Mouse (Mus musculus): ENCODE measurements around the gene Pmvk.
A peak's percentile ranks its signal among the peaks of the same experiment; 100 is the strongest.
"Not testable (repeated sequence)": the region's sequence is repeated elsewhere in the genome, so short reads cannot be mapped to it uniquely, and the experiment has no call there.

Pmvk gene

GRCm38 (mm10) chr3:89429021-89429420 is 25.3 kb upstream of the Pmvk start:
- not testable (repeated sequence) for DNase-seq

DNA sequence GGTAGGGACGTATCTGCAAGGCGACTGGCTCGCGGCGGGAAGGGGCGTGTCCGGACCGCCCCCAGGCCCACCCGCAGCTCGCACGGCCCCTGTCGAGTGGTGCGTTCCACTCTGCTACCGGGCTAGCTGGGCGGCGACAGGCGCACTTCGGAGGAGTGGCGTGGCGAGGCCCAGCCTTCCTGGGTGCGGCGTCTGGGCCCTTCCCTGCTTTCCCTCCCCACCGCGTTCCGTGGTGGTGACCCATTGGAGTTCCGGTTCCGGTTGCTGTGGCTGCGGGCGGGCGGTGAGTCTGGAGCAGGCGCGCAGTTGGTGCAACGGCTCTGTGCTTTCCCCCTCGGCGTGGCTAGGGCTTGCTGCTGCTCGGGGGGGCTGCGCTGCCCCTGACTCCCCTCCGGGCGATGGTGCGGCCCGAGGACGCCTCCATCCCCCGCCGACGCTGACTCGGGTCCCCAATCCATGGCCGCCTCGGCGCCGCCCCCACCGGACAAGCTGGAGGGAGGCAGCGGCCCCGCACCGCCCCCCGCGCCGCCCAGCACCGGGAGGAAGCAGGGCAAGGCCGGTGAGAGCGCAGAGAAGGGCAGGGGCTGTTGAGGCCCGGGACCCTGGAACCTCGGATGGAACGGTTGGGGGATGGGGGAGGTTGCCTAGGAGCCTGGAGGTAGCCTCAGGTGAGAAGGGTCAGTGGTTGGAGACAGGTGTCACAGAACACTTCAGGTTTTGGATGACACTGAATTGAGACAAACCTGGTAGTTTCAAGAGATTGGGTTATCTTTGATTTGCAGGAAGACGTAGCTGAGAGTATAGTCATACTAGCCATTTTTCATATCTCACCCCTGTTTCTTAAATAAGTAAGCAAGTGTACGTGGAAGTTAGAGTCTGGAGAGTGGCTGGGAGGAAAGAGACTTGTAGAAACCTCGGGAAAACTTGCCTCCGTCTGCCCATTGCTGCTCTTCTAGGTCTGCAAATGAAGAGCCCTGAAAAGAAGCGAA is 23.9 kb upstream of the Pmvk start, which contains the start of gene Pygo2:
Gene Pygo2 (plus strand): TSS at position 44 of the 989 bp plus-strand sequence.
- peak; percentile 87 to 90 for DNase-seq

DNA sequence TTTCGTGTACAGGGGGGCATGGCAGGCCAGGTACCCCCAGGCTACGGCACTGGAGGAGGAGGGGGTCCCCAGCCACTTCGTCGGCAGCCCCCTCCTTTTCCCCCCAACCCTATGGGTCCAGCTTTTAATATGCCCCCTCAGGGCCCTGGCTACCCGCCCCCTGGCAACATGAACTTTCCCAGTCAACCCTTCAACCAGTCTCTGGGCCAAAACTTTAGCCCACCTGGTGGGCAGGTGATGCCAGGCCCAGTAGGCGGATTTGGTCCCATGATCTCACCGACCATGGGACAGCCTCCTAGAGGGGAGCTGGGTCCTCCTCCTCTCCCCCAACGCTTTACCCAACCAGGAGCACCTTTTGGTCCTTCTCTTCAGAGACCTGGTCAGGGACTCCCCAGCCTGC is 21.7 kb upstream of the Pmvk start:
- no peak for DNase-seq

DNA sequence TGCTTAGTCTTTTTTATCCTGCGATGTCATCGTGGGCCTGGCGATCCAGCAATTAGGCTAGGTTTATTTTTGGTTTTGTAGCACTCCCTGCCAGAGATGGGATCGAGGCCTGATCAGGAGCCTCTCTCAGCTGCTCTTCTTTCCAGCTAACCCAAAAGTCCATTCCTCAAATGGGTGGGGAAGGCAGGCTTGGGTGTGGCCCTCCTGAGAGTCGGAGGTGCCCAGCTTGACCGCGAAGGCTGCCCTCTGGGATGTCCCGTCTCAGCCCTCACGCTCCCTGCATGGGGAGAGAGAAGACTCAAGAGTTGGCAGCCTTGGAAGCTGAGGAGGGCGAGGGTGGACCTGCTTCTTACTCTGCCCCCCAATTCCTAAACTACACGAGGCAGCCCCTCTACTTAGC is 19.8 kb upstream of the Pmvk start:
- DNase-seq = no peak

DNA sequence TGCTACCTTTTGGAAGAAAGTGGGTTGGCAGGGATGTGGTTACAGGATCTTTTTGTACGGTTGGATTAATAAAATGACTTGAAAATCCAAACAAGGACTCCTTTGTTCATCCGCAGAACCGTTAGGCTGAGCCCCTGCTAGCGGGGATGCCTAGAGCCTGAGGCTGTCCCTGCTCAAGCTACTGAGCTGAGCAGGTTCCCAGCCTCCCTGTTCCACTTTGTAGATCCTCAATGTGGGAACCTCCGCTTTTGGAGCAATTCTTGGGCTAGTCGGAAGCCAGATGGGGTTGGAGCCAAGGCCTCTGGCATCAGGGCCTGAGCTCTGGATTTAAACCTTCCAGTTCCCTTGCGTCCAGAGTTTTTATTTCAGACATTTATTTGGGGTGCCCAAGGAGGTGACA is 19.3 kb upstream of the Pmvk start:
- no peak for DNase-seq

GRCm38 (mm10) chr3:89436176-89437113 is 17.9 kb upstream of the Pmvk start, which contains the start of gene Pbxip1:
Pbxip1 (plus strand) TSS chr3:89436706.
- DNase-seq = peak; percentile 57 to 65

DNA sequence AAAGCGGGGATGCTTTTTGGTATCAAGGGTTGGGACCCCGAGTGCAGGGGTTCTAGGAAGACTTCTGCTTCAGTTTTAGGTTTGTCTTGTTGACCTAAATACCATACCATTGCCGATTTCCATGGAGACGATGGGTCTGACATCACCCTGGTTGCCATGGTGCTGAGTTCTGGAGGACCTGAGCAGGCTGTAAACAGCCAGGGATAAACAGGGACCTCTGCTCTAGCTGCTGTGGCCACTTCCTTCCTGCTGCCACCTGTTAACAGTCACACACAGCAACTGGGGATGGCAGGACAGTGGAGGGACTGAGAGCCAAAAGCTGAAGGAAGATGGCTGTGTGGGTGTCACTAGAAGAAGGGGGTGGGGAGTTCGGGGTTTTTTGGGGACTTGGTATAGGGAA is 17.1 kb upstream of the Pmvk start:
- DNase-seq = peak in 1 of 2 experiments; percentile 29

- DNase-seq = no peak
Measured at GRCm38 (mm10) chr3:89440691-89441090, 13.7 kb upstream of the Pmvk start.

- no peak for DNase-seq
Measured at GRCm38 (mm10) chr3:89448720-89449537, 5.4 kb upstream of the Pmvk start.

GRCm38 (mm10) chr3:89449541-89449940 is 4.8 kb upstream of the Pmvk start:
- DNase-seq = peak; percentile 50 to 73

DNA sequence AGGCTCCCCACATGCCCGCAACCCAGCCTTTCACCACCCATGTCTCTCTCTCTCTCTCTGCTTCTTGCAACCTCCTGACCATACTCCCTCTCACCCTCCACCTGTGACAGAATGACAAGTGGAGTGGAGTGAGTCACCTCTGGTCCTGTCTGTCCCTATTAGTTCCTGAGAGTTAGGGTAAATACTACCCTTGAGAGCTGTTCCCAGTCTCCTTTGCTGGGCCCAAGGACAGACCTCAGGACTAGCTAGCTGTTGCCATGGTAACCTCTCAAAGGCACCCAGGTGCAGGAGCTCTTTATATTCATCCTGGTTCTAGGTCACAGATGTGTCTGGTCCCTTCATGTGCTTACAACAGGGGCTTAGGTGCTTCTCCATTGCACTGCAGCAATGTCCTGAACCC is 2.4 kb upstream of the Pmvk start:
- DNase-seq = no peak

DNA sequence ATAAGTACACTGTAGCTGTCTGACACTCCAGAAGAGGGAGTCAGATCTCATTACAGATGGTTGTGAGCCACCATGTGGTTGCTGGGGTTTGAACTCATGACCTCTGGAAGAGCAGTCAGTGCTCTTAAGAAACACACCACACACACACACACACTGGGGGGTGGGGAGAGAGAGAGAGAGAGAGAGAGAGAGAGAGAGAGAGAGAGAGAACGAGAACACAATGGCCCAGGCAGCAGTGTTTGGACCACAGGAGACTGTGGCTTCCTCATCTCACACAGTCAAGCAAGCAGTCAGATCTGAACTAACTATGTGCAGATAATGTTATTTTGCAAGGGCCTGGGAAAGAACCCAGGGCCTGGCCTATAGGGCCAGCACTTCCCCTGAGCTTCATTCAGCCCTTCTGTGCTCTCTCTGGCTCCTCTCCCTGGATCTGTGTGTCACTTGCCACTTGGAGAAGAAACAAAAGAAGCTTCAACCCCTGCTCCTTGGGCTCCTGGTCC is 1.5 kb downstream of the Pmvk start:
- DNase-seq = no peak

- peak; percentile 58 to 81 for DNase-seq
Measured at GRCm38 (mm10) chr3:89456726-89457665, 2.7 kb downstream of the Pmvk start.

DNA sequence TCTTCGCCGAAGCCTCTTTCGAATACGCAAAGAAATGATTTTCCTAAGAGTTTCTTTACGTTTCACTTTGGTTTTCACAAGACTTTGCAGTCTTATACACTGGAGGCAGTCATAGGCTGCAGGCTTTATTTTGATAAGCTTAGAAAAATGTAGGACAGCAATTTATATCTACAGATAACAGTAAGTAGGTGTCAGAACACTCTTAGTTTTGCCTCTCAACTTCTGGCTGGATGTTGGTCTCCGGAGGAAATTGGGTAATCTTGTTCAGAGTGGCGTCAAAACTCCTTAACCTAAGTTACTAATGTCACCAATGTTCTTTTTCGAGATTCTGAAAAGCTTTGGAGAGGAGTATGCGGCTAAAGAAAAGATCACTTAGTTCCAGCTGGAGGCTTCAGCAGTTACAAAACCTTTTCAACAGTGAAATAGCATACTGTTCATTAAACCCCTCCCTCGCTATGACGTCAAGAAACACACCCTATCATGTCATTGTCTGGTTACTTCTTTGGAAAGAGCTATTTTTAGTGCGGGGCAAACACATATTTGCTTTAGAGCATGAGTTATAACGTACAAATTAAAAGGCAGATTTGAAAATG is 4.1 kb downstream of the Pmvk start:
- DNase-seq = no peak

- DNase-seq = peak; percentile 86 to 95
Measured at GRCm38 (mm10) chr3:89458965-89459807, 4.8 kb downstream of the Pmvk start.

DNA sequence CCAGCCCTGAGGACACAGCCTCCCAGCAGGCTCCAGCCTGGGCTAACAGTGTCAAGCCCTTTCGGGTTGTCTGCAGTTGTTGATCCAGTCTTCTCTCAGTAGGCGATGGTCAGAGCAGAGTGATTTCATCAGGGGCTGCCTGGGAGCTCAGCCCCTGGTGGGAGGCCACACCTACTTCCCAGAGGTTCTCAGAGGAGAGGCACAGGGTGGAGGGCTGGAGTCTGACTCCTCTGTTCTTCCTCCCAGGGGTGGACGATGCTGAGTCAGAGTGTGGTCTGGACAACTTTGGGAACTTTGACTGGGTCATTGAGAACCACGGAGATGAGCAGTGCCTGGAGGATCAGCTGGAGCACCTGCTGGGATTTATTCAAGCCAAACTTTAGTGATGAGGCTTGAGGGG is 13.9 kb downstream of the Pmvk start:
- no peak for DNase-seq

DNA sequence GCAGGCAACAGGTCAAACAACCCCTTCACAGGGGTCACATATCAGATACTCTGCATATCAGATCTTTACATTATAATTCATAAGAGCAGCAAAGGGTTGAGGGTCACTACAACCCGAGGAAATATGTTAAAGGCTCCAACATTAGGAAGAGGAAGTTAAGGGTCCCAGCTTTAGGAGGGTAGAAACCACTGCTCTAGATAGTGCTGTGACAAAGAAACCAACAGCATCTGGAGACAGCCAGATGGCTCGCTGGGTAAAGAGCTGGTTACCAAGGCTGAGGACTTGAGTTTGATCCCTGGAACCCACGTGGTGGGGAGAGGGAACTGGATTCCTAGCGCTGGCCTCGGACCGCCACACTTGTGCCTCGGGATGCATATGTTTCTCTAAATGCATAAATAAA is 17.9 kb downstream of the Pmvk start:
- no peak for DNase-seq

GRCm38 (mm10) chr3:89473838-89474237 is 19.5 kb downstream of the Pmvk start:
- DNase-seq = no peak

DNA sequence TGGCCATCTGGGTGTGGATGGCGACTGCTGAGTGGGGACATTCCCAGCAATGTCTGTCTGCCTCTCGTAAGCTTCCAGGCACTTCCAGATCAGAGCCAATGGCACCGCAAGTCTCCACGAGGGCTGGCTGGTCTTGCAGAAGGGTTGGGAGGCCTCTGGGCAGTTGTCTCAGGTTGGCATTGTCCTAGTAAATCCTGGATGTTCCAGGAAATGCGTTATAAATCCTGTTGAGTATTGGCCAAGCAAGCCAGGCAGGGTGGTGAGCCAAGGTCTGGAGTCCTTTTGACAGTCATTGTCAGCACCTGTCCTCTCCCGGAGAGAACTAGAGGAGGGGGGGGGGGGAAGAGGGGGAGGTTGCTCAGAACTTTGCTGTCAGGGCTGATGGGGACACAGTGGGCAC is 24.7 kb downstream of the Pmvk start:
- no peak for DNase-seq

DNA sequence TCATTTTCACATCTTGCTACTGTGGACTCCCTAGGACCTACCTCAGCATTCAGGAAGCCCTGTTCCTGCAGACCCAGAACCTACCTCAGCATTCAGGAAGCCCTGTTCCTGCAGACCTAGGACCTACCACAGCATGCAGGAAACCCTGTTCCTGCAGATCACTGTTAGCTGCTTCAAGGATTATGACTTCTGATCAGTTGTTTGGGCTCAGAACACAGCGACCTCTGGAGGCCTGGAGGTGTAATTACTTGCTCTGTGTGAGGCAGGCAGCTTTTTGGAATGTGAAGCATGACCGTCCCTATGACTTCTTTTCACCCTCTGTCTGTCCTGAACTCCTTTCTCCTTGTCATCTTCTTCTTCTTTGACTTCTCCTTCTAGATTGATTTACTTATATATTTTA is 27.1 kb downstream of the Pmvk start:
- DNase-seq = no peak

All from spleen, adult 18-20 months (tissue).